Mouse (Mus musculus) midbrain, embryonic 15.5 days (tissue): ENCODE data around the gene Casz1. TPM values are rescaled to one million over a fixed set of nuclear protein-coding genes. Genes with fewer than 3 reads are reported as not detected.

ENCODE experiments used
- ATAC-seq: fragments of 200-750 bp; cut with Nextera tagmentation; replicated peaks from 2 replicates; pipeline ENCODE4 v1.8.0; 2017; ENCODE audit warnings: moderate TSS enrichment
- H3K27ac ChIP-seq: fragments of 300-500 bp; sonication (generic); 2 replicates; pipeline ENCODE4 v1.5.1; 2015; ENCODE audit warnings: mild to moderate bottlenecking, inconsistent platforms
- H3K27me3 ChIP-seq: fragments of 300-500 bp; sonication (generic); replicated peaks from 2 replicates; pipeline ENCODE4 v1.6.1; 2015; ENCODE audit warnings: inconsistent platforms
- H3K36me3 ChIP-seq: fragments of 300-500 bp; sonication (generic); replicated peaks from 2 replicates; pipeline ENCODE4 v1.6.1; 2015; ENCODE audit warnings: inconsistent platforms
- H3K4me1 ChIP-seq: fragments of 300-500 bp; sonication (generic); 2 replicates; pipeline ENCODE4 v1.6.1; 2015; ENCODE audit warnings: inconsistent platforms
- H3K4me2 ChIP-seq: fragments of 300-500 bp; sonication (generic); 2 replicates; pipeline ENCODE4 v1.6.1; 2015; ENCODE audit warnings: inconsistent platforms, mild to moderate bottlenecking, moderate library complexity
- H3K4me3 ChIP-seq: fragments of 300-500 bp; sonication (generic); 2 replicates; pipeline ENCODE4 v1.5.1; 2015; ENCODE audit warnings: mild to moderate bottlenecking, inconsistent platforms
- H3K9ac ChIP-seq: fragments of 300-500 bp; sonication (generic); 2 replicates; pipeline ENCODE4 v1.6.1; 2015; ENCODE audit warnings: mild to moderate bottlenecking, inconsistent platforms
- H3K9me3 ChIP-seq: fragments of 300-500 bp; sonication (generic); 2 replicates; pipeline ENCODE4 v1.6.1; 2016; ENCODE audit warnings: inconsistent platforms
- WGBS: fragments of 180-500 bp; shearing (Covaris S2); methylation state at CpG from one replicate; pipeline ENCODE4 v1.1.7; 2015; ENCODE audit warnings: mixed read lengths; 5-methylcytosine and 5-hydroxymethylcytosine counted together
- polyA plus RNA-seq: library from polyadenylated mRNA; unstranded; fragments of >200 nt; fragmentation: Nextera tagmentation; extraction: Ambion mirVana; gene quantifications from 2 replicates; pipeline ENCODE4 v1.2.1, GENCODE M21; 2015

Casz1 gene
- polyA plus RNA-seq, 1 experiment from 2014 or later: 2.8 TPM

DNA sequence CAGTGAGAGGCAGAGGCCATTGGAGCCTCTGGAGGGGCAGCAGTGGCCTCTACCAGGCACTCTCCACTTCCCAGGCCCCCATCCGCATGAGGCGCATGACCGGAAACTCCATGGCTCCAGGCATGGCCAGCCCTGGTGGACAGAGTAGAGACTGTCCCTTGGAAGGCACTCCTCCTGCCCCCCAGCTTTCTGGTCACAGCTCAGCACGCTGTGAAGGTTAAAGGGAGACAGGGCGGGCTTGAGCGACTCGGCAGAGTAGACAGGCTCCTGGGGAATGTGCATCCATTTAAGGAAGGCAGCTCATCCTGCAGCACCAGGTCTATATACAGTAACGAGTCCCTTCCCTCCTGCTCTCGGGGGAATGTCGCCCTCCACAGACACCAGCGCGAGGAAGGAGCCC is 155.8 kb downstream of the Casz1 start:
- WGBS: 78% methylated on average over 12 of the region's 12 CpGs
- Histone ChIP-seq H3K27ac (no peak overlapping the region), H3K27me3 (peaks cover 7% of the 10 kb centered on the region; the same call in 1 of the 2 replicates), H3K36me3 (no peaks in the 10 kb centered on the region), H3K4me3 (no peak overlapping the region), H3K9ac (no peak overlapping the region), H3K9me3 (no peaks in the 10 kb centered on the region), H3K4me1 (no peaks in the 10 kb centered on the region), H3K4me2 (no peak overlapping the region)
- no peak for ATAC-seq

DNA sequence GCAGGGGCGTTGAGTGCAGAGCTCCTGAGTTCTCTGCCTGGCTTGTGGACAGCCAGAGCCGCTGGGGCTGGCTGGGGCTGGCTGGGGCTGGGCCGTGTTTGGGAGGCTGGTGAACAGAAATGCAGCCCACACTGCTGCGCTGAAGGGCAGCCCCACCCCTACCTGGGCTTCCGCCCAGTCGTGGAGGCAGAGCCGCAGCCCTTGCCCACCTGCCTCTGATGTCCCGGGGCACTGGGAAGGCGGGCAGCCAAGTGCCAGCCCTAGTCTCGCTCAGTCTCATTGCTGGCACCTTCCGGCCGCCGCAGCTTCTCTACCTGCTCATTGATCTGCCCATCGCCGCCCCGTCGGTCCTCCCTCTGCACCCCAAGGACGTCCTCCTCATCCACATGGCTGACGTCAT is 156.9 kb downstream of the Casz1 start:
- 94% methylated on average over 19 of the region's 19 CpGs for WGBS
- no peak overlapping the region for H3K9ac ChIP-seq
- no peaks in the 10 kb centered on the region for H3K9me3 ChIP-seq
- H3K27ac ChIP-seq: no peak overlapping the region
- H3K4me3 ChIP-seq: no peak overlapping the region
- H3K4me2 ChIP-seq: no peak overlapping the region
- H3K4me1 ChIP-seq: no peaks in the 10 kb centered on the region
- H3K36me3 ChIP-seq: no peaks in the 10 kb centered on the region
- H3K27me3 ChIP-seq: no peaks in the 10 kb centered on the region
- ATAC-seq: no peak

DNA sequence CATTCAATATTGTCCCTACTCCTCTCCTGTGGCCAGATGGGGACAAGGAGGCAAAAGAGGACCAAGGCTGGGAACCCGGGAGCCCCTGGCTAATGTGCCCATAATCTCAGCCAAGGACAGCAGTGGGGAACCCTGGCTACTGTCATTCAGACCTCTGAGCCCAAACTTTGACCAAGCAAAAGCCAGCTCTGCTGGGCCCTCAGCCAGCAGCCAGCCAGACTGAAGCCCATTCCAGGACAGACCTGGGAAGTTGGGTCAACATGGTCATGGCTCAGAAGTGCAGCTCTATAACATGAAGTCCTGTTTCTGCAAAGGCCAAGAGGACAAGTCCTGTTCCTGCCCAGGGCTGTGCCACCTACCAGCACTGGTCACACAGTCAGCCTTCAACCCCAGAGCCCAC is 157.9 kb downstream of the Casz1 start:
- no peaks in the 10 kb centered on the region for H3K36me3 ChIP-seq
- no peaks in the 10 kb centered on the region for H3K4me1 ChIP-seq
- no peak overlapping the region for H3K4me2 ChIP-seq
- no peak for ATAC-seq
- H3K9ac ChIP-seq: no peak overlapping the region
- no peak overlapping the region for H3K4me3 ChIP-seq
- no peak overlapping the region for H3K27ac ChIP-seq
- H3K27me3 ChIP-seq: no peaks in the 10 kb centered on the region
- H3K9me3 ChIP-seq: no peaks in the 10 kb centered on the region
- WGBS: 94% methylated on average over 1 of the region's 1 CpGs

DNA sequence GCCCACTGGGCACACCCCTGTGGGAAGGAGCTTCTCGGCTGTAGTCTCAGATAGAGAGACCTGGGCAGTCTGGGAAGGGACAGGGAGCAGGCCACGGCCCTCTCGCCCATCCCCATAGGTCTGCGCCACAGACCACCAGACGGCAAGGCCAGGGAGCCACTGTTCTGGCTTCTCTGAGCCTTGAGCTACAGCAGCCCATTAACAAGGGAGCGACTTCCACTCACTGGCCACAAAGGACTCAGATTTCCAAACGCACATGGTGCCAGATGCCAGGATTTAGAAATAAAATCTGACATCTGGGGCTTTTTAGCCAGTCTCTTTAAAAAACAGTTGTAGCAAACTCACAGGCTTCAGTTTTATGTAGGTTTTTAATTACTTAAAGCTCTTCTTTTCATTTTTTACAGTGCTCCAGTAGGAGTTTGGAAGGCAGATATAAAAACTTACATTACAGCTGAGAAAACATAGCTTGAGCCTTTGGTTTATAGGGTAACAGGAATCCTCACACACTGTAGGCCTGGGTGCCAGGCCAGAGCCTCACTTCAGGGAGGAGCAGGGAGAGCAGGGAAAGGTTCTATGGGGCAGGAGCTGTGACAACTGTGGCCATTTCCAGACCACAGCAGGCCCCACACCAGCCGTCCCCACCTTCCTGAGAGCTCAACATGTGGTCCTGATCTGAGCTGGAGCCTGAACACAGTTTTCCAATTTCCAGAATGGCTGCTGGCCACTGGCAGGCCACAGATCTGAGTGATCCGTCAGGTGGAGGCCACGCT is 160.5 kb downstream of the Casz1 start:
- Histone ChIP-seq H3K4me3 (no peak overlapping the region), H3K9ac (no peak overlapping the region), H3K36me3 (no peaks in the 10 kb centered on the region), H3K4me2 (no peak overlapping the region), H3K27ac (no peak overlapping the region), H3K4me1 (no peaks in the 10 kb centered on the region; the same call in 1 of the 2 replicates), H3K9me3 (no peaks in the 10 kb centered on the region), H3K27me3 (no peaks in the 10 kb centered on the region)
- ATAC-seq: no peak
- WGBS: 86% methylated on average over 10 of the region's 10 CpGs

DNA sequence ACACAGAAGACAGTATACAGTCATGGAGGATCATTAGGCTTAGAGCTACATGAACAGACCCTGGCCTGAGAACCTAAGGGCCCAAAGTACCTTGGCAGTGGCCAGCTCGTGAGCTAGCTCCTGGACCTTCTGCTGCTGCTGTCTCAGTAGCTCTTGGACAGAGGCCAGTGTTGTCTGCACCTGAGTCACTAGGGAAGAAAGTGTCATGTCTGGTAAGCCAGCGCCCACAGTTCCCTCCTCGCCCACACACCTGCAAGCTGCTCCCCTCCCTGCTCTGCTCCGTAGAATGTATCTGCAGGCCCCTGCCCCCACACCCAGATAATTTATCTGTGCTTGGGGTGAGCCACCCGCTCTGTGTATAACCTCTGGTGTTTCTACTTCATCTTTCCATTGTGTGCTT is 161.9 kb downstream of the Casz1 start:
- no peak overlapping the region for H3K9ac ChIP-seq
- H3K36me3 ChIP-seq: no peaks in the 10 kb centered on the region
- no peaks in the 10 kb centered on the region for H3K9me3 ChIP-seq
- 94% methylated on average over 5 of the region's 5 CpGs for WGBS
- H3K4me1 ChIP-seq: no peaks in the 10 kb centered on the region; the same call in 1 of the 2 replicates
- H3K27ac ChIP-seq: no peak overlapping the region
- no peak for ATAC-seq
- no peak overlapping the region for H3K4me2 ChIP-seq
- no peaks in the 10 kb centered on the region for H3K27me3 ChIP-seq
- no peak overlapping the region for H3K4me3 ChIP-seq

DNA sequence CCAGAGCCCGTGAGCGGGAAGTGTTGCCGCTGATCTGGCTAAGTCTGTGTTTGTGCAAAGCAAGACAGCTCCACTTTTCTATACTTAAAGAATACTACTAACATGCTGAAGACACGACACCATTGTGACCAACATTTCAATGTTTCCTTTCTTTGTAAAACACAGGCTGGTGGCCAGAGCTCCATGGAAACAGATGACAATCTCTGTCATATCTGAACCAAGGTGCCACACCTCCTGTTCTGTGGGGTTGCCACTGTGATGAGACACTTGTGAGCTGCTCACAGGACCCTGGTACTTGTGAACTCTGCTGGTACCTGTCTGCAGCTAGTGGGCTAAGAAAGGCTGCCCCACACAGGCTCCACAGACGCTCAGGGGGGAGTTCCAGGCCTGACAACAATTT is 164.6 kb downstream of the Casz1 start:
- no peaks in the 10 kb centered on the region for H3K27me3 ChIP-seq
- no peak overlapping the region for H3K4me3 ChIP-seq
- H3K9me3 ChIP-seq: no peaks in the 10 kb centered on the region
- 70% methylated on average over 5 of the region's 5 CpGs for WGBS
- no peaks in the 10 kb centered on the region; the same call in 1 of the 2 replicates for H3K4me1 ChIP-seq
- ATAC-seq: no peak
- no peak overlapping the region for H3K4me2 ChIP-seq
- H3K9ac ChIP-seq: no peak overlapping the region
- H3K27ac ChIP-seq: no peak overlapping the region
- H3K36me3 ChIP-seq: no peaks in the 10 kb centered on the region

DNA sequence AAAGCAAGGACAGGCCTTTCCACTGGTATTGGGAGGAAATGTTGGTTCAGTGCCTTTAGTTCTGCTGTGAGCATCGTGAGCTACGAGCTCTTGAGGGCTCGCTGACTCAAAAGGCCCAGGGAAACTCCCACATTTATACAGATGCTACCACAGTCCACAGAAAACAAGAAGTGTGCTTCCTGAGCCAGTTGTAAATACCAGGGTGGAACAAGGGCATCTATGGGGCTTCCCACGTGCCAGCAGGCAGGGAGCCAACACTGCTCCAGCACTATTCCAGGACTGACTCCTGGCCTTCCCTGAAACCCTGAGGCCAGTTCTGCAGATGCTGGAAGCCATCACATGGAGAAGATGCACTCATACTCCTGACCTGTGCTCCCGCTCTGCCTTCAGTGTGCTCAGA is 165.4 kb downstream of the Casz1 start:
- no peaks in the 10 kb centered on the region; the same call in 1 of the 2 replicates for H3K4me1 ChIP-seq
- no peak overlapping the region for H3K4me3 ChIP-seq
- 79% methylated on average over 5 of the region's 5 CpGs for WGBS
- no peaks in the 10 kb centered on the region for H3K27me3 ChIP-seq
- H3K36me3 ChIP-seq: no peaks in the 10 kb centered on the region
- no peaks in the 10 kb centered on the region for H3K9me3 ChIP-seq
- H3K4me2 ChIP-seq: no peak overlapping the region
- ATAC-seq: no peak
- H3K27ac ChIP-seq: no peak overlapping the region
- no peak overlapping the region for H3K9ac ChIP-seq

DNA sequence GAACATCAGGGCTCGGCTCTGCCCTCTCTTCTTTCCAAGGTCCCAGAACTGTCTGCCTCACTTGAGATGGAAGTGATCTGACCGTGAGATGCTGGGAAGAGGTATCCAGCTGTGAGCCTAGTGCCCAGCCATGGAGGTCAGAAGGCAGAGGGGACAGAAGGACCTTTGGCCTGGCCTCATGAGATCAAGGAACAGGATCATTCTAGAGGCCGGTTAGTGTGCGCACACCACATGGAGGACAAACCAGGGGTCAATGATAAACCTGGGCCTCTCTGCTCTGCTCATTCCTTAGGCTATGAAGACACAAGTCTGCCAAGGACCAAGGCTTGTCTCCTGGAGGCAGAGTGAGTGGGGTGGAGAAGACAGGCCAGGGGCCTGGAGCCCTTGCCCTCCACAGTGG is 166.5 kb downstream of the Casz1 start:
- Histone ChIP-seq H3K4me2 (no peak overlapping the region), H3K4me1 (no peaks in the 10 kb centered on the region; the same call in 1 of the 2 replicates), H3K9me3 (no peaks in the 10 kb centered on the region), H3K27me3 (no peaks in the 10 kb centered on the region), H3K36me3 (no peaks in the 10 kb centered on the region), H3K27ac (no peak overlapping the region), H3K9ac (no peak overlapping the region), H3K4me3 (no peak overlapping the region)
- WGBS: 88% methylated on average over 4 of the region's 4 CpGs
- no peak for ATAC-seq

DNA sequence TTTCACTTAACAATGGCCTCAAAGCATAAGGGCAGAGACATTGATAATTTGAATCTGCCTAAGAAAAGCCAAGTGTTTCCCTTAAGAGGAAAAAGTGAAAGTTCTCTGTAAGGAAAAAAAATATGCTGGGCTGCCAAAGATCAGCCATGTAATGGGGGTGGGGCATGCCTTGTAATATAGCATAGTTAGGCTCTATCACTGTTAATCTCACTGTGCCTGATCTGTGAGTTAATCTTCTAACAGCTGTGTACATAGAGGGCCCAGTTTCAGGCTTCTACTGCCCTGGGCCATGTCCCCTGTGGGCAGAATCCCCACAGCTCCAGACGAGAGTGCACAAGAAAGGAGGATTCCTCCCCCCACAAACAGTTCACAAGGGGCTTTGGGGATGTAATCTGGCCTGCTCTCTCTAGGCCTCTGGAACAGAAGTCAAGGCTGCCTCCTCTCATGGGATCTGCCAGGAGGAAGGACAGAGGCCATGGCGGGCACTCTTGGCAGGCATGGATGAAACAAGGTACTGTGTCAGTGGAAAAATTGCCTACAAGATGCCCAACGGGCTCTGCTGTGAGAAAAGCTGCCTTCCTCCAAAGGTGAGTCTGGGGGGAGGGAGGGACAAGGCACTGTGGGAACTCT is 167.5 kb downstream of the Casz1 start:
- Histone ChIP-seq H3K27me3 (no peaks in the 10 kb centered on the region), H3K9me3 (no peaks in the 10 kb centered on the region), H3K27ac (no peak overlapping the region), H3K9ac (no peak overlapping the region), H3K4me2 (no peak overlapping the region), H3K4me3 (no peak overlapping the region), H3K36me3 (no peaks in the 10 kb centered on the region), H3K4me1 (no peaks in the 10 kb centered on the region; the same call in 1 of the 2 replicates)
- WGBS: 49% methylated on average over 3 of the region's 3 CpGs
- ATAC-seq: no peak

DNA sequence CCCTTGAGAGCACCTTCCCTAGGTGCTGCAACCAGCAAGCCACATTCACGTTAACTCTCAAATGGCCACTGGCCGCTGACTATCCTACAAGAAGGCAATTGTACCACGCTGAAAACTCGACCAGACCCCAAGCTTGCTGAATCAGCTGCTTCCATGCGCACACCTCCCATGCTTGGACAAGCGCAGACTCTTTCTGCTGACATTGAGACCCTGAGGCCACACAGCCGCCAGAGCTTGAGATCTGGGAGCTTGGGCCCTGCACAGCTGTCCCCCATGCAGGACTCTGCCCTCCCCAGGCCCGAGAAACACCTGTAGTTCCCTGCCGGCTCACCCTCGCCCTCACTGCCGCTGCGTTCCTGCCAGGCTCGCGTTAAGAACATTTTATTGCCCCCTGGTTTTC is 168.5 kb downstream of the Casz1 start:
- no peaks in the 10 kb centered on the region for H3K36me3 ChIP-seq
- WGBS: 84% methylated on average over 14 of the region's 14 CpGs
- H3K4me1 ChIP-seq: no peaks in the 10 kb centered on the region; the same call in 1 of the 2 replicates
- no peak overlapping the region for H3K9ac ChIP-seq
- H3K27me3 ChIP-seq: no peaks in the 10 kb centered on the region
- ATAC-seq: no peak
- H3K9me3 ChIP-seq: no peaks in the 10 kb centered on the region
- H3K4me3 ChIP-seq: no peak overlapping the region
- no peak overlapping the region for H3K27ac ChIP-seq
- H3K4me2 ChIP-seq: no peak overlapping the region

DNA sequence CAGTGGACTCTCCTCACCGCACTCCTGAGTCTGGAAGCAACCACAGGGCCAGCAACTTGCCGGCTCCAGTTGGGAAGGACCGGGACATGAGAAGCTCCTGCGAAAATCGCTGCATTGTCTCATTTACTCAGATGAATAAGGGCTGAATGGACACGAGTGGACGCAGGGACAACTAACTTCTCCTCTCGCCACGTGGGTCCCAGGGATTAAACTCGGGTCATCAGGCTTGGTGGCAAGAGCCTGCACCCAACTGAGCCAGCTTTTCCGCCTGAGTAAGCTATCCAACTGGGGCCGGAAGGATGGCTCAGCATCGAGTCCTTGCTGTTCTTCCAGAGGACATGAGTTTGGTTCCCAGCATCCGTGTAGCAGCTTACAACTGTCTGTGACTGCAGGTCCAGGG is 169.2 kb downstream of the Casz1 start:
- Histone ChIP-seq H3K4me3 (no peak overlapping the region), H3K9ac (no peak overlapping the region), H3K27me3 (no peaks in the 10 kb centered on the region), H3K4me2 (no peak overlapping the region), H3K27ac (no peak overlapping the region), H3K9me3 (no peaks in the 10 kb centered on the region), H3K36me3 (no peaks in the 10 kb centered on the region), H3K4me1 (no peaks in the 10 kb centered on the region; the same call in 1 of the 2 replicates)
- WGBS: 39% methylated on average over 14 of the region's 14 CpGs
- ATAC-seq: no peak

DNA sequence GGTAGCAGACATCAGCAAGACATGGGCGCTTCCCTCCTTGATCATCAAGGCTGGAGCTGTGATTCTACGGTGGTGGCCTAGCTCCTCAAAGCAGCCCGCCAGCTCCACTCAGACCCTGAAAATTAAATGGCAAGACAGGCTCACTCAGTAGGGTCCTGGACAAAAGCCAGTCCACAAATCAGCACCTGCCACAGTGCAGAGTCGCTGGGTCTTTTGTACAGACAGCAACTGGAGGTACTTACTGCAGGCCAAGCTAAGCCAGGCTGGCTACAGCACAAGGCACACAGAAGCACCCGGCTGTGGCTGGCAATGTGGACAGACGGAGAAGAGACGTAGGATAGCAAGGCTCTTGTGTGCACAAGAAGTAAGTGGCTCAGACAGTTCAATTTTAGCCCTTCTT is 170.6 kb downstream of the Casz1 start:
- H3K9ac ChIP-seq: no peak overlapping the region
- ATAC-seq: no peak
- no peaks in the 10 kb centered on the region for H3K27me3 ChIP-seq
- no peak overlapping the region for H3K27ac ChIP-seq
- H3K36me3 ChIP-seq: no peaks in the 10 kb centered on the region
- 43% methylated on average over 7 of the region's 7 CpGs for WGBS
- no peaks in the 10 kb centered on the region for H3K9me3 ChIP-seq
- no peak overlapping the region for H3K4me2 ChIP-seq
- peaks cover 3% of the 10 kb centered on the region; the same call in 1 of the 2 replicates for H3K4me1 ChIP-seq
- H3K4me3 ChIP-seq: no peak overlapping the region
